Mouse (Mus musculus) kidney, adult 9 months (tissue): ENCODE measurements at regions not wholly inside any gene's neighbourhood (a gene's known extent, or its start where the extent isn't known, plus 50 kb on each side); places are given as distances from the start of the nearest gene placed in this dataset.

Source experiments
- DNase-seq: peaks from one replicate; pipeline ENCODE4 v3.0.0; 2022

GRCm38 (mm10) chr17:45966736-45967135 lies 65.4 kb downstream of the Vegfa start:
- no peak for DNase-seq

- DNase-seq, result peak; percentile 85
Measured at GRCm38 (mm10) chr17:45964031-45964430, 68.1 kb downstream of the Vegfa start.

GRCm38 (mm10) chr17:45963332-45963731 lies 68.8 kb downstream of the Vegfa start:
- no peak for DNase-seq

GRCm38 (mm10) chr17:45961626-45962319 lies 70.4 kb downstream of the Vegfa start:
- no peak for DNase-seq

GRCm38 (mm10) chr17:45958094-45958881 lies 73.9 kb downstream of the Vegfa start:
- DNase-seq, result peak; percentile 89

GRCm38 (mm10) chr17:45955481-45955880 lies 76.7 kb downstream of the Vegfa start:
- no peak for DNase-seq

GRCm38 (mm10) chr17:45954824-45955223 lies 77.3 kb downstream of the Vegfa start:
- DNase-seq, result no peak

- DNase-seq, result no peak
Measured at GRCm38 (mm10) chr17:45953523-45953922, 78.6 kb downstream of the Vegfa start.

- DNase-seq, result no peak
Measured at GRCm38 (mm10) chr17:45950533-45951164, 81.5 kb downstream of the Vegfa start.

GRCm38 (mm10) chr17:45949141-45949540 lies 83.0 kb downstream of the Vegfa start:
- no peak for DNase-seq

GRCm38 (mm10) chr17:45948314-45948935 lies 83.7 kb downstream of the Vegfa start:
- DNase-seq, result no peak

GRCm38 (mm10) chr17:45945005-45945404 lies 87.2 kb downstream of the Vegfa start:
- peak; percentile 57 for DNase-seq

- DNase-seq, result no peak
Measured at GRCm38 (mm10) chr17:45943244-45943643, 88.9 kb downstream of the Vegfa start.

- DNase-seq, result no peak
Measured at GRCm38 (mm10) chr17:45941890-45942375, 90.2 kb downstream of the Vegfa start.

- DNase-seq, result no peak
Measured at GRCm38 (mm10) chr17:45940121-45940813, 91.9 kb downstream of the Vegfa start.

- no peak for DNase-seq
Measured at GRCm38 (mm10) chr17:45938284-45938683, 93.9 kb downstream of the Vegfa start.

GRCm38 (mm10) chr17:45936577-45936976 lies 95.6 kb downstream of the Vegfa start:
- DNase-seq, result no peak

GRCm38 (mm10) chr17:45935291-45935690 lies 96.9 kb downstream of the Vegfa start:
- DNase-seq, result no peak

GRCm38 (mm10) chr17:45934002-45934401 lies 98.2 kb downstream of the Vegfa start:
- DNase-seq, result no peak

- no peak for DNase-seq
Measured at GRCm38 (mm10) chr17:45933034-45933433, 99.1 kb downstream of the Vegfa start.

- peak; percentile 24 for DNase-seq
Measured at GRCm38 (mm10) chr17:45932611-45933010, 99.6 kb downstream of the Vegfa start.

GRCm38 (mm10) chr17:45929591-45929990 lies 102.6 kb downstream of the Vegfa start:
- no peak for DNase-seq
